Mouse (Mus musculus): ENCODE results near the gene Tas2r123. TPM values are rescaled to one million over a fixed set of nuclear protein-coding genes. Genes with fewer than 3 reads are reported as not detected.

Tas2r123 gene
- total RNA-seq (2017), result not detected in 3 replicates

DNA sequence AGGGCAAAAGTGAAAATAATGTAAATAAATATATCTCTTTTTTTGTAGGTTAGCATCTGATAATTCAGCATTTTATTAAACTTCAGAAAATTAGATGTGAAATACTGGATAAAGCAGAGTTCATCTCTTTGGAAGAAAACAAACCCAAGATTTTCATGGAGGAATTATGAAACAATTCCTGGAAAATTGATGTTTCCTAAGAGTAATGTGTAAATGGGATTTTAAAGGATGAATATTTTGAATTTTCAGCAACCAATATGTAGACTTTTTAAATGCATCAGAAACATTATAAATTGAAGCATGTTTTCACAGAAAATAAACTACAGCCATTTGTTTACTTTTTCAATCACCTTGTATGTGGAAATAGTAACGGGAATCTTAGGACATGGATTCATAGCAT, at the start of gene Tas2r123:
Gene Tas2r123 (plus strand): TSS at position 301 of the 400 bp plus-strand sequence.
- ATAC-seq (replicated peaks; ENCODE audit: insufficient number of reproducible peaks, low FRiP score, low TSS enrichment, poor library complexity, severe bottlenecking), result no peak

GRCm38 (mm10) chr6:132802518-132802917, 44.4 kb upstream of the Tas2r123 start, which contains the start of gene Tas2r117:
Gene Tas2r117 (plus strand): TSS chr6:132802818.
- ATAC-seq (replicated peaks; ENCODE audit: insufficient number of reproducible peaks, low FRiP score, low TSS enrichment, poor library complexity, severe bottlenecking), result no peak

- ATAC-seq (replicated peaks; ENCODE audit: insufficient number of reproducible peaks, low FRiP score, low TSS enrichment, poor library complexity, severe bottlenecking), result no peak
Observed at GRCm38 (mm10) chr6:132855138-132855537, 8.2 kb downstream of the Tas2r123 start, which contains the start of gene Tas2r116. Gene Tas2r116 (plus strand): TSS chr6:132855438.

GRCm38 (mm10) chr6:132867708-132868107, 20.8 kb downstream of the Tas2r123 start, which contains the start of gene Tas2r110:
Gene Tas2r110 (plus strand): TSS chr6:132868008.
- no peak for ATAC-seq (replicated peaks; ENCODE audit: insufficient number of reproducible peaks, low FRiP score, low TSS enrichment, poor library complexity, severe bottlenecking)

DNA sequence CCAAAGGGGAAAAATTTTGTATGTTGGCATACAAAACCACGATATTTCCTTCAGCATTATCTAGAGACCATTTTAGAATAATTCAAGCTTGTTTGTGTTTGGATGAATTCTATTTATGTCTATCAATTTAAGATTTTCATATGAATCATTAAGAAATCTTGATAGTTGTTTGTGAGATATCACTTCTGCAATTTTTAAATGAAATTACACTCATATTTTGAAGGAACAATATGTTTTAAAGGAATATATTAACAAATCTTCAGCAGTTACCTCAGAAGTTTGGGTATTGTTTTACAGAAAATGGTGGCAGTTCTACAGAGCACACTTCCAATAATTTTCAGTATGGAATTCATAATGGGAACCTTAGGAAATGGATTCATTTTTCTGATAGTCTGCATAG, 45.8 kb downstream of the Tas2r123 start, which contains the start of gene Tas2r113:
Gene Tas2r113 (plus strand): TSS at position 301 of the 400 bp plus-strand sequence.
- ATAC-seq (replicated peaks; ENCODE audit: insufficient number of reproducible peaks, low FRiP score, low TSS enrichment, poor library complexity, severe bottlenecking), result no peak

Other genes with a start within 250 kb of the Tas2r123 start
- not detected in 3 replicates for gene A630073D07Rik, start 195.6 kb upstream of the Tas2r123 start, total RNA-seq (2017)
- gene Tas2r120, start 190.2 kb upstream of the Tas2r123 start, total RNA-seq (2017), result not detected in 3 replicates
- not detected in 3 replicates for gene Tas2r121, start 146.1 kb upstream of the Tas2r123 start, total RNA-seq (2017)
- gene Tas2r122, start 135.2 kb upstream of the Tas2r123 start, total RNA-seq (2017), result not detected in 3 replicates
- gene Tas2r115, start 109.1 kb upstream of the Tas2r123 start, total RNA-seq (2017), result not detected in 3 replicates
- gene Tas2r124, start 92.4 kb upstream of the Tas2r123 start, total RNA-seq (2017), result not detected in 3 replicates
- gene Tas2r102, start 85.0 kb upstream of the Tas2r123 start, total RNA-seq (2017), result not detected in 3 replicates
- gene Tas2r136, start 69.0 kb upstream of the Tas2r123 start, total RNA-seq (2017), result not detected in 3 replicates
- not detected in 3 replicates for gene Tas2r117, start 44.3 kb upstream of the Tas2r123 start, total RNA-seq (2017)
- not detected in 3 replicates for gene Tas2r116, start 8.3 kb downstream of the Tas2r123 start, total RNA-seq (2017)
- not detected in 3 replicates for gene Tas2r110, start 20.9 kb downstream of the Tas2r123 start, total RNA-seq (2017)
- not detected in 3 replicates for gene Tas2r113, start 45.9 kb downstream of the Tas2r123 start, total RNA-seq (2017)
- gene Tas2r125, start 62.5 kb downstream of the Tas2r123 start, total RNA-seq (2017), result not detected in 3 replicates
- not detected in 3 replicates for gene Tas2r129, start 104.0 kb downstream of the Tas2r123 start, total RNA-seq (2017)
- gene Tas2r131, start 110.8 kb downstream of the Tas2r123 start, total RNA-seq (2017), result not detected in 3 replicates
- gene Tas2r109, start 133.8 kb downstream of the Tas2r123 start, total RNA-seq (2017), result not detected in 3 replicates
- gene Tas2r103, start 190.0 kb downstream of the Tas2r123 start, total RNA-seq (2017), result not detected in 3 replicates
- gene Tas2r140, start 208.7 kb downstream of the Tas2r123 start, total RNA-seq (2017), result 0.32 TPM in 1 of 3 replicates, not detected in the others